Mouse (Mus musculus): Measurements from ENCODE around the gene Napepld.
"Not testable (repeated sequence)": the region's sequence is repeated elsewhere in the genome, so short reads cannot be mapped to it uniquely, and the experiment has no call there.

Napepld gene

GRCm38 (mm10) chr5:21667191-21668137 is 33.7 kb downstream of the Napepld start:
- DNase-seq (ENCODE audit: extremely low read depth, low read depth), result no peak

DNA sequence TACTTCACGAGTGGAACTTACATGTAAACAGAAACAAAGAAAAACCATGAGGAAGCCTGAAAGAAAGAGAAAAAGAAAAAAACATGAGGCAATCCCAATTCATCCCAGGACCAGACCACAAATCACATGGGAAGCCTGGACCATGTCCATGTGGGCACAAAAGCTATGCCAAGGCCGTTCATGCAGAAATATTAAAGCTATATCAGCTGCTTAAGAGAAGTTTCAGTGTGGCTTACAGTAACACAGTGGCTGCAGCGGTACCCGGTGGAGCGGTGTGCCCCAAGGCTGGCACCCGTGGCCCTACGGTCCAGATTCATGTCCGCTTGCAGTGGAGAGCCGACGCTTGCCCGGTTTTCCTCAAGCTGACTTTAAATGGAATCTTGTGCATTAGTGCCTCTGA is 38.1 kb downstream of the Napepld start:
- DNase-seq (ENCODE audit: extremely low read depth, low read depth), result no peak

DNA sequence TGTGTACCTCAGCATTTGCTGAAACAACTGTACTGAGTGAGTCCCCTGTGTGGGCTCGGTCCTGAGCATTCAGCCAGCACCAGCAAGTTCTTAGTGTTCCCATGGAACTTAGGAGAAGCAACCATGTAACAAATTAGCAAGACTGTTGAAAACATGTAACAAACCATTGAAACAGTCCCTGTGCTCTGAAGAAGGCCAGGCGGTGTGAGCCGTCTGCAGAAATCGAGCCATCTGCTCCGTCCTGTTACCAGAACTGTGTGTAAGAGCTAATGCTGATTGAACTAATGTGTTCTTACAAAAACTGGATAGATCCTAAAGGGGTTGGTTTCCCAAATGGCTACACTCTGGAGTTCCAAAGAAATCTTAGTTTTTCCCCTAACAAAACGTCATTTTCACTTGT is 40.3 kb downstream of the Napepld start:
- DNase-seq (ENCODE audit: extremely low read depth, low read depth), result no peak

GRCm38 (mm10) chr5:21658623-21659395 is 42.4 kb downstream of the Napepld start:
- peak; percentile 55 for DNase-seq (ENCODE audit: extremely low read depth, low read depth)

GRCm38 (mm10) chr5:21658038-21658437 is 43.2 kb downstream of the Napepld start:
- DNase-seq (ENCODE audit: extremely low read depth, low read depth), result no peak

- DNase-seq (ENCODE audit: extremely low read depth, low read depth), result no peak
Observed at GRCm38 (mm10) chr5:21656912-21657311, 44.3 kb downstream of the Napepld start.

DNA sequence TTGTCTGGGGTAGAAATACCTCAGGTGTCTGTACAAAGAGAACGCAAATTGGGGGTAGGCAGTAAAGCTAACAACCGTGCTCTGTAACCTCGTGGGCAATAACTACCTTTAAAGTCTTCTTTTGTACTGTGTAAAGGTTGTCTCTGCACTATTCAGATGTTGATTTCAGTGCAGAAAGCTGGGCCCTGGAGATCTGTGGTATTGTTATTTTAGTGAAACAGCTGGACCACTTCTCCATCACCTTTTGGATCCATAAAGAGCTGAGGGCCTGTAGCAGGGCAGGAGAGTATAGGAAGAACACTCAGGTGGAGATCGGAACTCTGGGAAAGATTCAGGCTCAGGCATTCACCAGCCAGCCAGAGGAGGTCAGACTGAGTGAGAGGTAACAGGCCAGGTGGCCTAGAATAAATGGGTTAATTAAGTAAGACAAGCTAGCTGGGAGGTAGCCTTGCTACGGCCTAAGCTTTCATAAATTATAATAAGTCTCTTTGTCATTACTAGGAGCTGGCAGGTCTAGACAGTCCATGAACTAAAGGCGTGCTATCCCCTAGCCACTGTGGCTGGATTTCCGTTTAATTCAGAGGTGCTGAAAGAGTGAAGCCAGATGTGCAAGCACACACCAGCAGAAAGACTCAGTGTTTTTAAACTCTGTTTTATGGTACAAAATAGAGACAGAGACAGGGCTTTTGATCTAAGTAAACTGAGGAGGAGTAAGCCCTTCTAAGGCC is 49.1 kb downstream of the Napepld start:
- no peak for DNase-seq (ENCODE audit: extremely low read depth, low read depth)

- no peak for DNase-seq (ENCODE audit: extremely low read depth, low read depth)
Observed at GRCm38 (mm10) chr5:21650736-21651135, 50.5 kb downstream of the Napepld start.

- no peak for DNase-seq (ENCODE audit: extremely low read depth, low read depth)
Observed at GRCm38 (mm10) chr5:21646133-21646491, 55.1 kb downstream of the Napepld start.

DNA sequence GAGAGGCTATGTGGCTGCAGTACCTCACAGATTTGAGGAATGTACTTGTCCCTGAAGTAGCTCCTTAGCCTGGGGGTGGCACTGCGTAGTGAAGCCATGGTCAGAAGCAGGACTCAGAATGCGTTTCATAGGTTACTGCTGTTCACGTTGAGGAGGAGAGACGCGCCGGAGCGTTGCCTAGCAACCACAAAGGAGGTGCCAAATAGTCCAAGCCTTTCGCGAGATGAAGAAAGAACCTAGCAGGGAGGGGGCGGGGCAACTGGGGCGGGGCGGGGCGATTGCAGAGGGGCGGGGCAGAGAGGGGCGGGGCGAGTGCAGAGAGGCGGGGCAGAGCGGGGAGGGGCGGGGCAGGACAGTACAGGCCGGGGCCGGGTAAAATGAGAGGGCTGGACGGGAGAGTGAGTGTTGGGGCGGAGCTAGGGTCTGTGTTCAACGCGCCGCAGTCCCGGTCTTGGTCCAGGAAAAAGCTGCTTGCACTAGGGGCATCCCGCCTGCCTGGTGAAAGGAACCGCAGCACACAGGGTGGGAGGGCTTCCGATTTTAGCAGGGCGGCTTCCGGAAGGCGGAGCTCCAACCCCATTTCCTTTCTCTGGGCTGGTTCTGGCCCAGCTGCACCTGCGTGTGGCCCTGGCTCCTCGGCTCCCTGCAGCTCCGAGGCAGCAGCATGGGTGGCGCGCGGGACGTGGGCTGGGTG is 55.6 kb downstream of the Napepld start, which contains the start of the genes Fbxl13 and Armc10:
Gene Fbxl13, minus strand, starts transcription at position 196 of the 694 bp plus-strand sequence.
Gene Armc10, plus strand, starts transcription at position 375 of the 694 bp plus-strand sequence.
- peak; percentile 87 for DNase-seq (ENCODE audit: extremely low read depth, low read depth)

- DNase-seq (ENCODE audit: extremely low read depth, low read depth), result no peak
Observed at GRCm38 (mm10) chr5:21644891-21645438, 56.2 kb downstream of the Napepld start.

DNA sequence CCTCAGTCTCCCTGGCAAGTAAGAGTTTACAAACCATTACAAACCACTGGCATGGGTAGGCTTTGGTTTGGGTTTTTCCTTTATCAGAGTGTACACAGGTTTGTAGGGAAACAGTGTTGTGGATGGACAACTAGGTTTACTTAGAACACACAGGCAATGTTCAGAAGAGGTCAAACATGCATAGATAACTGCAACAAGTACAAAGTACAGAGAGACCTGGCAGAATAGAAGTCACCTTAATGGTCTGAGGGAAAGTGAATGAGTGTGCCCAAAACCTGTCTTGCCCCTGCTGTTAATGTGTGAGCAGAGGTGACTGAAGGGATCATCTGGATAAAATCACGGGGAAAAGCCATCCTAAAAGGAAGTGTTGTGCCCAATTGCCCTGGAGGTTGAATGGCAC is 57.6 kb downstream of the Napepld start:
- no peak for DNase-seq (ENCODE audit: extremely low read depth, low read depth)

DNA sequence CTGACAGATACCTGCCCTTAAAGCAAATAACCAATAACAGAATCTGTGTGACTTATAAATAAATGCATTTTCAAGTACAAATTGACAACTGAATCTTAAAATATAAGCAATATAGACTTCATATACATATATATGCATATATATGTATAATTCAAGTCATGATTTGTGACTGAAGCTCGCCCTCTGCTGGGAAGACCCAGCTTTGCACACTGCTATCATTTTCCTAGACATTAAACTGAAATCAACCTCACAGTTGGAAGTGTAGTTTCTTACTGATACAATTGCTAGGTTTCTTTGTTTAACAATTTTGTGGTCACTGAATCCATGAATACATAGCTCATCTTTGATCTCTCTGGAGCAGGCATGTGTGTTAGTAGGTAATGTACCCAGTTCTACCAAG is 60.2 kb downstream of the Napepld start:
- DNase-seq (ENCODE audit: extremely low read depth, low read depth), result peak; percentile 49

GRCm38 (mm10) chr5:21625916-21626315 is 75.3 kb downstream of the Napepld start:
- no peak for DNase-seq (ENCODE audit: extremely low read depth, low read depth)

GRCm38 (mm10) chr5:21616450-21617009 is 84.7 kb downstream of the Napepld start:
- peak; percentile 35 for DNase-seq (ENCODE audit: extremely low read depth, low read depth)

DNA sequence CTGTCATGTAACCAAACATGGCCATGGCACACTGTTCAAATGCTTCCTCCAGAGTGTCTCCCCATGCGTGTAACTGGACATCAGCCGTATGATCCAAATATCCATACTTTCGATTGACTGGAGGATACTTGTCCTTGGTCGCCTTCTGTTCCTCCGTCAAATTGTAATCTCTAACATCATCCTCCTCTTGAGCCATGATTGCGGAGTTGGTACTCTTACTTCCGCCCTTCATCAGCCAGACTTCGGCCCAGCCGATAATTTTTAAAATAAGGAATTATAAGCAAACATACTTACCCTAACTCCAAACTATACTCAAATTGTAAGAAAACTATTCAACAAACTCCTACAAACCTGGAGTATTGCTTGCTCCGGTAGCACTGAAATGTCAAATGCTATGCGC is 86.9 kb downstream of the Napepld start:
- not testable (repeated sequence) for DNase-seq (ENCODE audit: extremely low read depth, low read depth)
